Mouse (Mus musculus): ENCODE results near the gene Grik2.

The Grik2 gene

GRCm38 (mm10) chr10:49788381-49788906, at the start of gene Grik2:
Gene Grik2, minus strand, starts transcription at chr10:49788766.
- no peak for DNase-seq (ENCODE audit: low spot score in 2 of 2)

GRCm38 (mm10) chr10:49834392-49834791, 45.8 kb upstream of the Grik2 start:
- DNase-seq (ENCODE audit: low spot score in 2 of 2): no peak

- DNase-seq (ENCODE audit: low spot score in 2 of 2): no peak
Measured at GRCm38 (mm10) chr10:49807276-49807675, 18.7 kb upstream of the Grik2 start.

- DNase-seq (ENCODE audit: low spot score in 2 of 2): no peak
Measured at GRCm38 (mm10) chr10:49801001-49801400, 12.4 kb upstream of the Grik2 start.

GRCm38 (mm10) chr10:49794129-49794528, 5.6 kb upstream of the Grik2 start:
- DNase-seq (ENCODE audit: low spot score in 2 of 2): no peak

GRCm38 (mm10) chr10:49790326-49790725, 1.8 kb upstream of the Grik2 start:
- DNase-seq (ENCODE audit: low spot score in 2 of 2): no peak

GRCm38 (mm10) chr10:49789711-49790110, 1.1 kb upstream of the Grik2 start:
- DNase-seq (ENCODE audit: low spot score in 2 of 2): no peak

- no peak for DNase-seq (ENCODE audit: low spot score in 2 of 2)
Measured at GRCm38 (mm10) chr10:49788914-49789313, 348 bp upstream of the Grik2 start.

- DNase-seq (ENCODE audit: low spot score in 2 of 2): no peak
Measured at GRCm38 (mm10) chr10:49786630-49787029, 1.9 kb downstream of the Grik2 start.

GRCm38 (mm10) chr10:49785477-49785876, 3.1 kb downstream of the Grik2 start:
- DNase-seq (ENCODE audit: low spot score in 2 of 2): no peak

GRCm38 (mm10) chr10:49784831-49785230, 3.7 kb downstream of the Grik2 start:
- no peak for DNase-seq (ENCODE audit: low spot score in 2 of 2)

GRCm38 (mm10) chr10:49782741-49783691, 5.5 kb downstream of the Grik2 start:
- DNase-seq (ENCODE audit: low spot score in 2 of 2): no peak

GRCm38 (mm10) chr10:49782061-49782460, 6.5 kb downstream of the Grik2 start:
- DNase-seq (ENCODE audit: low spot score in 2 of 2): no peak

- DNase-seq (ENCODE audit: low spot score in 2 of 2): no peak
Measured at GRCm38 (mm10) chr10:49780430-49780829, 8.1 kb downstream of the Grik2 start.

- DNase-seq (ENCODE audit: low spot score in 2 of 2): no peak
Measured at GRCm38 (mm10) chr10:49768897-49769296, 19.7 kb downstream of the Grik2 start.

- DNase-seq (ENCODE audit: low spot score in 2 of 2): no peak
Measured at GRCm38 (mm10) chr10:49767556-49767955, 21.0 kb downstream of the Grik2 start.

GRCm38 (mm10) chr10:49762607-49763006, 26.0 kb downstream of the Grik2 start:
- DNase-seq (ENCODE audit: low spot score in 2 of 2): no peak

GRCm38 (mm10) chr10:49751769-49752168, 36.8 kb downstream of the Grik2 start:
- DNase-seq (ENCODE audit: low spot score in 2 of 2): no peak

GRCm38 (mm10) chr10:49731841-49732240, 56.7 kb downstream of the Grik2 start:
- no peak for DNase-seq (ENCODE audit: low spot score in 2 of 2)

GRCm38 (mm10) chr10:49723706-49724105, 64.9 kb downstream of the Grik2 start:
- no peak for DNase-seq (ENCODE audit: low spot score in 2 of 2)

- DNase-seq (ENCODE audit: low spot score in 2 of 2): no peak
Measured at GRCm38 (mm10) chr10:49716856-49717255, 71.7 kb downstream of the Grik2 start.

GRCm38 (mm10) chr10:49709748-49710147, 78.8 kb downstream of the Grik2 start:
- DNase-seq (ENCODE audit: low spot score in 2 of 2): no peak

- DNase-seq (ENCODE audit: low spot score in 2 of 2): no peak
Measured at GRCm38 (mm10) chr10:49704446-49704845, 84.1 kb downstream of the Grik2 start.

All from thymus, postnatal 10 days (tissue).